Comparison of ENCODE assay signal across 9 mouse cellular contexts in the genomic region with DNA sequence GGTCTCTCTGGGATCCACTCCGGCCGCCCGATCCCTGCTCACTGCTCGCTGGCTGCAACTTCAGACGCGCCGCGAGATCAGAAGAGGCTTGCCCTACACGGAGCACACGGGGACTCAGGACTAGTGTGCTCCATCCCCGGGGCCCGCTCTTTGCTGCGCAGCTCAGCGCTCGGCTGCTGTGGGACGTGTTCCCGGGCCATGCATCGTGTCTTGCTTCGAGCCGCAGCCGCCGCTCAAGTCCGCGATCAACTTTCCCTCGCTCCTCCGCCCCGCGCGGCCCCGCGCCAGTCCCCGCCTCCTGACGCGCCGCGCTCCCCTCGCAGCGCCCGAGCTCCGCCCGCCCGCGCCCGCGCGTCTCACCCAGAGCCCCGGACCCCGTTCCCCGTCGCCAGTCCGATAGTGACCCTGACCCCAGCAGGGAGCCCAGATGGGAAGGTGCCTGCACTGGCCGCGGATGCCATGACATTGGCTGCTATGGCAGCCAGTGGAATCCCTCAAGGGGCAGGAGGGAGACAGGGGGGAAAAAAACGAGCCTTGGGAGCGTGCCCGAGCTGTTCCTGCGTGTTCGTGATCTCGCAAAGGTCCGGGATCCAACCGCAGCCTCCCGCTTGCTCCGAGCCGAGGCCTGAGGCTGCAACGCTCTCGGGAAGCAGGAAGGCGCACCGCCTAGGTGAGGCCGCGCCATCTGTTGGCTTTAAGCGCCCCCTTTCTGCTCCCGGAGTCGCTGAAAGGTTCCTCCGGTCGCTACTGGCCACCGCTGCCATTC. TPM values are rescaled to one million over a fixed set of nuclear protein-coding genes. Genes with fewer than 3 reads are reported as not detected.
DNase-seq lines count a peak whose midpoint lies in the region; ATAC-seq and TF ChIP-seq lines count a peak whose summit lies in the region.
"Had no signal": no experiment of that assay in that cellular context is flagged by ENCODE, and none has a peak within 500 bp of the region (broad histone marks: within the 10 kb centered on the region; RNA-seq: fewer than 3 reads in every experiment).

No protein-coding gene starts in this region.

- H3K9me3 ChIP-seq in hindbrain, embryonic 11.5 days (ENCODE audit: control insufficient read depth, low read length) = no peaks in the 10 kb centered on the region

- H3K4me1 ChIP-seq in hindbrain, embryonic 11.5 days (replicated peaks; ENCODE audit: control insufficient read depth, insufficient read depth, low read length) = peaks cover 15% of the 10 kb centered on the region

- peak overlapping the region; percentile 48 for H3K4me3 ChIP-seq in hindbrain, embryonic 11.5 days (ENCODE audit: low read depth, low read length)
- H3K4me3 ChIP-seq: myocyte had no signal

- peaks cover 51% of the 10 kb centered on the region for H3K27me3 ChIP-seq in Patski
- peaks cover 52% of the 10 kb centered on the region for H3K27me3 ChIP-seq in hindbrain, embryonic 11.5 days (ENCODE audit: control insufficient read depth, insufficient read depth, low read length)

- TF ChIP-seq CTCF in Patski (IDR thresholded peaks at IDR 0.05) = no peak

- POLR2A ChIA-PET in Patski (lab: Charles Lee) = no interaction called here

- in situ Hi-C loops in Patski (cut with MboI; ENCODE audit: low pct_unique_long_range_greater_than_20kb) = loop anchor here (5.0 kb wide), 1 partner anchor 155 kb away; no protein-coding TSS in a partner anchor

- under 1% methylated on average over 76 of the region's 76 CpGs for WGBS in hindbrain, embryonic 11.5 days

- peak overlapping the region; percentile 37; the same call in 1 of the 2 replicates for H3K9ac ChIP-seq in hindbrain, embryonic 11.5 days (ENCODE audit: low read depth, low read length)

- no peak overlapping the region for H3K27ac ChIP-seq in hindbrain, embryonic 11.5 days (ENCODE audit: low read depth, low read length)

- peak overlapping the region; percentile 99 for H3K4me2 ChIP-seq in hindbrain, embryonic 11.5 days (replicated peaks; ENCODE audit: low read depth, low read length)

- no peaks in the 10 kb centered on the region for H3K36me3 ChIP-seq in hindbrain, embryonic 11.5 days (ENCODE audit: control insufficient read depth, insufficient read depth, low read length)

- DNase-seq in Patski (ENCODE audit: low read depth, low spot score) = no peak
- peak; percentile 55 for DNase-seq in cerebellum, adult 8-10 months
- DNase-seq in hindbrain, embryonic 11.5 days (ENCODE audit: low spot score) = peak; percentile 71
- DNase-seq in layer of hippocampus, postnatal 36 days = peak; percentile 64 to 70
- peak; percentile 57 for DNase-seq in lung, postnatal 14 days
- DNase-seq in retina, postnatal 1 day = peak; percentile 66
- peak; percentile 15 to 46 for DNase-seq in urinary bladder, postnatal 36 days (ENCODE audit: low spot score in 2 of 2)

- ATAC-seq in Patski = peak; percentile 17
- ATAC-seq in frontal cortex, adult (ENCODE audit: low TSS enrichment) = peak; percentile 84
- peak; percentile 70 for ATAC-seq in hindbrain, embryonic 11.5 days (ENCODE audit: low FRiP score)

- CTCF ChIA-PET in Patski (lab: Charles Lee) = interaction anchor here (2.2 kb wide), 1 partner anchor 10 kb away, joined by 6 read pairs; no protein-coding TSS in a partner anchor

RNA-seq across cellular contexts. Expression of gene Cdh23, which starts 9.1 kb away (rescaled TPM):
- polyA plus RNA-seq in Patski (2021) = 0.19 TPM
- polyA plus RNA-seq in hindbrain, embryonic 11.5 days (2014; fragmentation: Nextera tagmentation; extraction: Ambion mirVana) = 0.28 and 1.6 TPM in 2 replicates
- total RNA-seq in layer of hippocampus, postnatal 36 days (2021) = 1 to 10 TPM; 1.7 to 3.5 TPM

Comparison
In these comparisons a context has a peak if more than half of its experiments do, and no peak if none do; other contexts are left out.
1. ATAC-seq: peak in every context shown above with its lines; median percentile 84 in frontal cortex, adult; 70 in hindbrain, embryonic 11.5 days; 17 in Patski.